Mouse (Mus musculus) layer of hippocampus, postnatal 10 days (tissue): ENCODE data around the gene Eefsec. TPM values are rescaled to one million over a fixed set of nuclear protein-coding genes. Genes with fewer than 3 reads are reported as not detected.

ENCODE experiments used
- DNase-seq, 2 experiments: peaks; one replicate each; pipeline ENCODE4 v3.0.0; 2021; ENCODE audit warnings: low spot score in 2 of 2
- long read RNA-seq: library from polyadenylated mRNA; stranded (forward); transcript quantifications from one replicate; pipeline ENCODE4 v2.0.0, GENCODE M21; 2023
- total RNA-seq, 2 experiments: library from RNA; stranded (reverse); gene quantifications; 2 replicates each; pipeline ENCODE4 v1.2.3; 2021

Eefsec gene
- 10 to 100 TPM; 24.6 to 25.1 TPM for total RNA-seq
- long read RNA-seq, transcript Eefsec-201 (7 exons, 2,679 nt), result major isoform, 23 of 38 reads
- long read RNA-seq, partial matches to known transcripts, result 2 of 38 reads
- long read RNA-seq, other reads (novel, unspliced or antisense), result 13 of 38 reads

DNA sequence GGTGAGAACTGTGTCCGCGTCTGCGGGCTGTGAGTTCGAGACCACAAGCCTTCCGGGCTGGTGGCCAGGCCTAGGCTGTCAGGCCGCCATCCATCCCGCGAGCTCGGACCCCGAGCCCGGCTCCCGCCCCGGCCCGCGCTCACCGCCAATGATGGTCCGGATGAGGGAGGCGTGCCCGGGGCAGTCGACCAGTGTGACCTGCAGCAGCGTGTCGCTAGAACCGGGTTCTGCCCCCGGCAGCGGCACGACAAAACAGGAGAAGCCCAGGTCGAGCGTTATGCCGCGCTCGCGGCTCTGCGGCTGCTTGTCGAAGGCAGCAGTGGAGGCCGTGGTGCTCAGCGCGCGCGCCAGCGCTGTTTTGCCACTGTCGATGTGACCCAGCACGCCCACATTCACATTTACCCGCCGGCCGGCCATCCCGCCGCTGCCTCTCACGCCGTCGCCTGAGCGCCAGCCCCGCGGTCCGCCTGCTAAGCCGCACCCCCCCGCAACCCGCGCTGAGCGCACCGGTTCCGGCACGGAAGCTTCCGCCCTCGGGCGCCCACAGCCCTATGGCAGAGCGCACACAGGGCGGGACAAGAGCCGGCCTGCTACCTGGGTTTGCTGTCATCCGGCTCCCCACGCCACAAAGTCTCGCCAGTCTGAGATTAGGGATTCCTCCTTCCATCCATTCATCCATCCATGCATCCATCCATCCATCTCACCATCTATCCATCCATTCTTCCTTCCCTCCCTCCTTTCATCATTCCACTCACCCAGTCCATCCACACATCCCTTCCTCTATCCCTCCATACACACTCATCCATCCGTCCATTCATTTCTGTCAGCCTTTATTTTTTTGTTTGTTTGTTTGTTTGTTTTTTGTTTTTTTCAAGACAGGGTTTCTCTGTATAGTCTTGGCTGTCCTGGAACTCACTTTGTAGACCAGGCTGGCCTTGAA is at the start of gene Eefsec:
Eefsec (minus strand) TSS at position 477 of the 940 bp plus-strand sequence.
- peak; percentile 84 to 91 for DNase-seq

DNA sequence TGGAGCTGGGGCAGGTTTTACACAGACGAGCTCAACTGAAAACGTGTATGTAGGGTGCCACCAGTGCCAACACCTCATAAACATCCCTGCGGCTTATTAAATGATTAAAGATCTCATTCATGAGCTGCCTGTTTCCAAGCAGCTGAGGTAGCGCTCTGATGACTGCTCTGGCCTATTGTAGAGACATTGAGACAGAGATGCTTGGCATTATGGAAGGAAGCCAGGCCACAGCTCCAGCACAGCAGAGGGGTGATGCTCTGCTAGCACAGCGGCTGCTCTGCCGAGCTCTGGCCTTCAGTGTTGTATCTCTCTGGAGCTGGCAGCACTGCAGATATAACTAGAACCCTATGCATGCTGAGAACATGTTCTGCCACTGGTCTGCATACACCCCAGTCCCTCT is 47.4 kb upstream of the Eefsec start:
- no peak for DNase-seq

- peak; percentile 77 to 82 for DNase-seq
Measured at GRCm38 (mm10) chr6:88490629-88491354, 44.5 kb upstream of the Eefsec start.

DNA sequence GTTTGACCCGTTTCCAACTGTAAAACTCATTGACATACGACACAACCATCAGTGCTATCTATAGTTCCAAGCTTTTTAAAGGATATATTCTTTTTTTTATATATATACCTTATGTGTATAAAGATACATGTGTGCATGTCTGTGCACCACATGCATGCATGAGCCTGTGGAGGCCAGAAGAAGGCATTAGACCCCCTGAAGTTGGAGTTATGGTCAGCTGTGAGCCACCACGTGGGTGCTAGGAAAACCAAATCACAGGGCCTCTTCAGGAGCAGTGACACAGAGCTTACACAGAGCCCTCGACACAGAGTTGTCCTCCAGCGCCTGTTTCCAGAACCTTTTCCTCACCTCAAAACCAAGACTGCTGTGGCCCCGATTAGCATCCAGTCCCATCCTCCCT is 43.5 kb upstream of the Eefsec start:
- DNase-seq, result no peak

- DNase-seq, result no peak
Measured at GRCm38 (mm10) chr6:88489026-88489425, 42.7 kb upstream of the Eefsec start.

- peak; percentile 79 to 83 for DNase-seq
Measured at GRCm38 (mm10) chr6:88486893-88487292, 40.6 kb upstream of the Eefsec start.

DNA sequence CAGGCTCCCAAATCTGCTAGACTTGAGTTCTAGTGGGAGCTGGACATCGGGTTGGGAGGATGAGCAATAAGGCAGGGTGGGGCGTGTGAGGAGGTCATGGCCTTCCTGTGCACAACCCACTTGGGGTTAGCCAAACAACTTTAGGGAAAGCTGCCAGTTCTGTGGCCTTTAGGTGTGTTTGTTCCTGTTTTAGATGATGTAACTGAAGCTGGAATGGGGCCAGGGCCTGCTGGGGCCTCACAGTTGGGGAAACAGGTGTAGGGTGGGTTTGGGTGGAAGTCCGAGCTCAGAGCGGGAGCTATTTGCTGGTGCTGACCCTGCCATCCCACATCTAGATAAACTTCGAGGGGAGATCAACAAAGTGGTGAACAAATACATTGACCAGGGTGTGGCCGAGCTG is 39.0 kb upstream of the Eefsec start:
- no peak for DNase-seq

GRCm38 (mm10) chr6:88483913-88484312 is 37.6 kb upstream of the Eefsec start:
- DNase-seq, result peak in 1 of 2 experiments; percentile 8

DNA sequence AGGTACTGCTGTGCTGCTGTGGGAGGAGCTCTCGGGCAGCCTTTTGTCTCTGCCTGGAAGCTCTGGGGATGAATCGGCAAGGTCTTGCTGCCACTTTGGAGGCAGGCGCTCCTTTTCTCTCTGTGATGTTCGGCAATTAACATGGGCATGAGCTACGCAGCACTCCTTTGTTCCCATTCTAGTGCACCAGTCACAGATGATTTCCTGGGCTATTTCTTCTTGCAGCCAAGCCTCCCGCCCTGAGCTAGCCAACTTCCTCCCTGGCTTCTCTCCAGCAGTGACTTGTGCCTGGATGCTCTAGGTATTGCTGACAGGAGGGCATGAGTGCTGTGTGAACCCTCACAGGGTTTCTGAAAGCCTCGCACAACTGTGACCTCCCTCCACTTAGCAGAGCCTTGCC is 36.8 kb upstream of the Eefsec start:
- DNase-seq, result peak in 1 of 2 experiments; percentile 38

DNA sequence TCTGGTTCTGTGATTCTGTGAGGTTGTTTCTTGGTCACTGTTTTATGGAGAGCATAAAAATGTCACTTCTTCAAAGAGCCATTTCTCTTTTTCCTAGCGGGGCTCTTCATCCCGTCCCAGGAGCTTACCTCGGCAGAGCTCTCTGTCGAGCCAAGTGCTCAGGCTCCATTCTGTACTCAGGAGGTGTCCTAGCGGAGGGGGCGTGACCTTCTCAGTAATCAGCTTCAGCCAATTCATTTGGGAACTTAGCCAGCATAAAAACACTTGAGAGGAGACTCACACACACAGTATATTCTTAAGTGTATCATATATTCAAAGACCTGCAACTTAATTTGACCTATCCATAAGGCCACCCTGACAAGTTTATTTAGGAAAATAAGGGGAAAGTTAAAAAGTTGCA is 34.1 kb upstream of the Eefsec start:
- DNase-seq, result no peak

GRCm38 (mm10) chr6:88469878-88470277 is 23.5 kb upstream of the Eefsec start:
- no peak for DNase-seq

DNA sequence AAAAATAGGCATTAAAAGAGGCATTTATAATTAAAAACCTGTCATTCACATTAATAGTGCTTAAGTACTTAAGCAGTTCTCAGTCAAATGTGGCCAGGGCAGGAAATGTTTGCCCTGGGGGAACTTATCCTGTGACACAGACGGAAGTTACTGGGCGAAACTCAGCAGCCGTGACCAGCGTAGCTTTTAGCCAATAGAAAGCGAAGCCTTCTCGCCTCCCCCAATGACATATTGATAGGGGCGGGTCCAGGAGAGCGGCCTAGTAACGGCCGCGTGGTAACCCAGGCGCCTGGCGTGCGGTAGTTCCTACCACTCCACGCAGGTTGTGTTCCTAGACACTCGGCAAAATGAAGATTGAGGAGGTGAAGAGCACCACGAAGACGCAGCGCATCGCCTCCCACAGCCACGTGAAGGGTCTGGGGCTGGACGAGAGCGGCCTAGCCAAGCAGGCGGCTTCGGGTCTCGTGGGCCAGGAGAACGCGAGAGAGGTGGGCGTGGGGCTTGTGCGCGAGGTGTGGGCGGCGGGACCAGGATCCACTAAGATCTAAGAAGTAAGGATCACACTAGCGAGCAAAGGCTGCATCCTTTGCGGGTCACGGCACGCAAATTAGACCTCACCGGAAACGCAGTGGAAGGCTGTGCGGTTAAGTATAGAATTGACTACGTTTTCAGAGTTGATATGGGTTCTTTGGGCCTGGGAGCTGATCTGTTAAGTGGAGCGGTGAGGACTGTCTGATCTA is 19.0 kb upstream of the Eefsec start, which contains the start of gene Ruvbl1:
Ruvbl1 (plus strand) TSS at position 229 of the 740 bp plus-strand sequence.
- DNase-seq, result peak; percentile 89 to 91

DNA sequence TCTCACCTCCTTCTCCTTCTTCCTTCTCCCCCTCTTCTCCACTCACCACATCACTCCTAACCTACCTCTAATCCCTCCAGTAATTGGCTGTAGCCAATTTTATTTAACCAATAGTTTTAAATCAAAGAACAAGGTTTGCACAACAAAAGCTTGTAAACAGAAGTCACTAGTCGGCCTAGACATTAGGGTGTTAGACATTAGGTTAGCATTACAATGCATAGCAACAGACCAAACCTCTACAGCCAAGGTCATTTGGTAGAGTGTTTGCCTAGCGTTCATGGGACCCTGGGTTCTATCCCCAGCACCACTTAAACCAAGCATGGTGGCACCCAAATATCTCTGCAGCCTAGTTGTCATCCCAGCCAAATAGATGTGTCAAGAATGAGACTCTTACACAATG is 8.2 kb upstream of the Eefsec start:
- DNase-seq, result no peak

DNA sequence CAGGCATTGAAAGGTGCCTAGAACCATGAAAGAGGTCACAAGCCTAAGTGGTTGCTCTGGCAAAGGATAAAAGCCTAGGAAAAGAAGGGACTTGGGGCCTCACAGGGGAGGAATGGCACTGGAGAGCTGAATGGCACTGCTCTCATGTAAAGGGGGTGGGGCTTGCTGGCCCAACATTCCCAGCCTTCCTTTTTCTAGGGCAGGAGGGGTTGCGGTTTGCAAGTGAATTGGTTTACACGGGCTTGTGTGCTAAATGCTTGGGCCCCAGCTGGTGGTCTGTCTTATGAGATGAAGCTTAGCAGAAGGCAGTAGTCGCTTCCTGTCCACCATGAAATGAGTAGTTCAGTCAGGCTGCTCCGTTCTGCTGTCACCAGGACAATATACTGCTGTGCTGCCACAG is 1.1 kb upstream of the Eefsec start:
- DNase-seq, result no peak

GRCm38 (mm10) chr6:88445661-88446060 is 678 bp downstream of the Eefsec start:
- no peak for DNase-seq

GRCm38 (mm10) chr6:88444076-88444750 is 2.1 kb downstream of the Eefsec start:
- no peak for DNase-seq

DNA sequence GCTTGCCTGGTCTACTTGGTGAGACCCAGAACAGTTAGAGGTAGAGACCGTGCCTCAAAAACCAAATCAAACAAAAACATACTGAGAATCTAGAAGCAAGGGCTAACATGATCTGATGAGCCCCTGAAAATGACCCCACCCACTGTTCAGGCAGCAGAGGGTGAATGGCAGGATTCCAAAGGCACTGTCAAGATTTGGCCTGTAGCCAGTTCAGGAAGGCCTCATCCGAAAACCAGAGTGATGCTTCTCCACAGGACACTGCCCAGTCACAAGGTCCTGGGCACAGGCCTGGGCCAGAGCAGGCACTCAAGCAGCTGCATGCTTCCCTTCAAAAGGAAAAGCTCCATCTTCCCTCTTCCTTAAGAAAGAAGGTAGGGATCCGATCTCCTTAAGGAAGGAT is 2.9 kb downstream of the Eefsec start:
- no peak for DNase-seq

GRCm38 (mm10) chr6:88442551-88442950 is 3.8 kb downstream of the Eefsec start:
- DNase-seq, result no peak

GRCm38 (mm10) chr6:88439056-88439455 is 7.3 kb downstream of the Eefsec start:
- DNase-seq, result peak in 1 of 2 experiments; percentile 35

DNA sequence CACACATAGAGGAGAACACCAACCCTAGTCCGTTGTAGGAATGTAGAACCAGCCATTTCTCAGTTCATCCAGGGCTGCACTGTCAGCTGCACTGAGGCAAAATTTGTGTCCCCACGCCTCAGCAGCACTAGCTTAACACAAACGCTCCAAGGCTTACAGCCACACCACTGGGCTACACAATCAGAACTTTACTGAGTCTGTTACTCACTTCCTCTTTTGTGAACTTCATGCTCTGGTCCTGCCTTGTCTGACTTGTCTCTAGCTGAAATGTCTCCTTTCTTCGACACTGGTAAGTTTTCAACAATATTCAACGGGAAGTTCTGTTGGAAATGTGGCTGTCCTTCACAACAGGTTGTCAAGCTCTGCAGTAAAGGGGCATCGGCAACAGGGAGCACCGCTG is 10.7 kb downstream of the Eefsec start:
- no peak for DNase-seq

DNA sequence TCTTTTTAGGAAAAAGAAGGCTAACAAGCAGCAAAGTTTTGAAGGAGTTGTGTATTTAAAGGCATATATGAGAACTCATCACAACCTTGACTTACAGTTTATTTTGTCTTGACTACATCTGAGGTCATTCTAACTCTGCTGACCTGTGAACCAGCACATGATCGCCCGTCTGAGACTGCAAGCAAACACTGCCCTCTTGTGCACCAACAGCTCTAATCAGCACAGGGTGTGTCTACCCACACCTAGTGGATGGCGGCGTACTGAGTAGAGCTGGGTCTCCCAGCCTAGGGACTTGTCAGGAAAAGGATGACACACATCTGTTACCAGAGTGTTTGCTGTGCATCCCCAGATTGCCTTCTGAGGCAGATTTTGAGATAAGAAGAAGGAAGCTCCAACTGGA is 15.1 kb downstream of the Eefsec start:
- DNase-seq, result peak in 1 of 2 experiments; percentile 31
